Mouse (Mus musculus) erythroblast, adult 5-6 weeks (primary cell): ENCODE results near the gene Gm8265. TPM values are rescaled to one million over a fixed set of nuclear protein-coding genes. Genes with fewer than 3 reads are reported as not detected.
"Not testable (repeated sequence)": the region's sequence is repeated elsewhere in the genome, so short reads cannot be mapped to it uniquely, and the experiment has no call there.

Source experiments
- ATAC-seq: replicated peaks from 2 replicates; pipeline ENCODE4 v1.8.0; 2016; ENCODE audit warnings: moderate number of reproducible peaks, mild to moderate bottlenecking, moderate TSS enrichment, inconsistent platforms; ENCODE audit not compliant: poor library complexity, low FRiP score, severe bottlenecking
- total RNA-seq, 2 experiments: library from RNA; stranded (forward) in 1 of 2; stranded (reverse) in 1 of 2; fragments of 150-400 nt in 1 of 2; fragments of 200-764, 138-1000 nt in 1 of 2; gene quantifications; 2 replicates each; pipeline versions ENCODE4 v1.2.3 to v1.2.4; 2015 to 2017; ENCODE audit warnings: low replicate concordance in 2 of 2

Gm8265 gene
- not detected in 2 replicates for total RNA-seq (2015; ENCODE audit: low replicate concordance)
- not detected in 2 replicates for total RNA-seq (2017; ENCODE audit: low replicate concordance)

- ATAC-seq = not testable (repeated sequence)
Observed at GRCm38 (mm10) chr14:5632928-5633327, at the start of gene Gm8265. TSS of gene Gm8265 (minus strand) at chr14:5633028.

Other genes with a start within 250 kb of the Gm8265 start
- gene Gm3500, start 244.0 kb downstream of the Gm8265 start, total RNA-seq (2015; ENCODE audit: low replicate concordance) = not detected in 2 replicates
- gene Gm3500, start 244.0 kb downstream of the Gm8265 start, total RNA-seq (2017; ENCODE audit: low replicate concordance) = not detected in 2 replicates
- gene Gm3194, start 177.6 kb downstream of the Gm8265 start, total RNA-seq (2015; ENCODE audit: low replicate concordance) = not detected in 2 replicates
- gene Gm3194, start 177.6 kb downstream of the Gm8265 start, total RNA-seq (2017; ENCODE audit: low replicate concordance) = not detected in 2 replicates
- not detected in 2 replicates for gene Gm8246, start 155.2 kb downstream of the Gm8265 start, total RNA-seq (2015; ENCODE audit: low replicate concordance)
- gene Gm8246, start 155.2 kb downstream of the Gm8265 start, total RNA-seq (2017; ENCODE audit: low replicate concordance) = not detected in 2 replicates
- not detected in 2 replicates for gene Gm3187, start 148.8 kb downstream of the Gm8265 start, total RNA-seq (2015; ENCODE audit: low replicate concordance)
- gene Gm3187, start 148.8 kb downstream of the Gm8265 start, total RNA-seq (2017; ENCODE audit: low replicate concordance) = not detected in 2 replicates
- not detected in 2 replicates for gene Gm3488, start 131.4 kb downstream of the Gm8265 start, total RNA-seq (2015; ENCODE audit: low replicate concordance)
- gene Gm3488, start 131.4 kb downstream of the Gm8265 start, total RNA-seq (2017; ENCODE audit: low replicate concordance) = not detected in 2 replicates
- not detected in 2 replicates for gene Gm3532, start 94.5 kb downstream of the Gm8265 start, total RNA-seq (2015; ENCODE audit: low replicate concordance)
- not detected in 2 replicates for gene Gm3532, start 94.5 kb downstream of the Gm8265 start, total RNA-seq (2017; ENCODE audit: low replicate concordance)
- not detected in 2 replicates for gene Gm9603, start 54.4 kb upstream of the Gm8265 start, total RNA-seq (2015; ENCODE audit: low replicate concordance)
- gene Gm9603, start 54.4 kb upstream of the Gm8265 start, total RNA-seq (2017; ENCODE audit: low replicate concordance) = not detected in 2 replicates
- not detected in 2 replicates for gene Gm3373, start 108.5 kb upstream of the Gm8265 start, total RNA-seq (2015; ENCODE audit: low replicate concordance)
- gene Gm3373, start 108.5 kb upstream of the Gm8265 start, total RNA-seq (2017; ENCODE audit: low replicate concordance) = not detected in 2 replicates
- gene Gm3383, start 175.0 kb upstream of the Gm8265 start, total RNA-seq (2015; ENCODE audit: low replicate concordance) = not detected in 2 replicates
- not detected in 2 replicates for gene Gm3383, start 175.0 kb upstream of the Gm8265 start, total RNA-seq (2017; ENCODE audit: low replicate concordance)
- gene Gm3424, start 197.3 kb upstream of the Gm8265 start, total RNA-seq (2015; ENCODE audit: low replicate concordance) = not detected in 2 replicates
- gene Gm3424, start 197.3 kb upstream of the Gm8265 start, total RNA-seq (2017; ENCODE audit: low replicate concordance) = not detected in 2 replicates
- not detected in 2 replicates for gene Gm8237, start 247.4 kb upstream of the Gm8265 start, total RNA-seq (2015; ENCODE audit: low replicate concordance)
- gene Gm8237, start 247.4 kb upstream of the Gm8265 start, total RNA-seq (2017; ENCODE audit: low replicate concordance) = not detected in 2 replicates